Mouse (Mus musculus) gastrocnemius, postnatal 4 days (tissue): ENCODE data around the gene Cdk16. TPM values are rescaled to one million over a fixed set of nuclear protein-coding genes. Genes with fewer than 3 reads are reported as not detected.

Source experiments
- total RNA-seq, 2 experiments: library from RNA; stranded (reverse); gene quantifications; 2 replicates each; pipeline ENCODE4 v1.2.3; 2021

Cdk16 gene
- total RNA-seq, 2 experiments from 2014 or later = 144 to 145 TPM

Other genes starting within 250 kb of the Cdk16 start
- gene Rgn, start 138.2 kb upstream of the Cdk16 start, total RNA-seq = 1 to 10 TPM in 1 of 2 experiments, under 1 TPM in 1; 0.17 to 1.2 TPM
- gene Rbm10, start 70.5 kb upstream of the Cdk16 start, total RNA-seq = 10 to 100 TPM; 26.7 to 27.0 TPM
- 100 to 1,000 TPM; 268 TPM for gene Ndufb11, start 70.3 kb upstream of the Cdk16 start, total RNA-seq
- gene Uba1, start 29.6 kb upstream of the Cdk16 start, total RNA-seq = 100 to 1,000 TPM; 200 to 208 TPM
- 10 to 100 TPM; 19.6 to 23.3 TPM for gene Usp11, start 16.0 kb downstream of the Cdk16 start, total RNA-seq
- gene Araf, start 109.9 kb downstream of the Cdk16 start, total RNA-seq = 10 to 100 TPM; 86.6 to 92.4 TPM
- 10 to 100 TPM in 1 of 2 experiments, 1 to 10 TPM in 1; 8.4 to 13.7 TPM for gene Timp1, start 182.2 kb downstream of the Cdk16 start, total RNA-seq
- gene Syn1, start 233.1 kb downstream of the Cdk16 start, total RNA-seq = under 1 TPM; 0.13 to 0.29 TPM
- 10 to 100 TPM; 10.3 to 10.5 TPM for gene Cfp, start 243.6 kb downstream of the Cdk16 start, total RNA-seq